Mouse (Mus musculus) G1E (cell line): Measurements from ENCODE around the gene Olfr520. TPM values are rescaled to one million over a fixed set of nuclear protein-coding genes. Genes with fewer than 3 reads are reported as not detected.

Experiments used
- ATAC-seq: 2 replicates; pipeline ENCODE4 v1.8.0; 2016; ENCODE audit warnings: mild to moderate bottlenecking; ENCODE audit not compliant: insufficient number of reproducible peaks, poor library complexity, low FRiP score, severe bottlenecking; ENCODE audit errors: extremely low read depth
- DNase-seq: peaks from one replicate; pipeline ENCODE4 v3.0.0; 2012; ENCODE audit warnings: low spot score
- H3K27me3 ChIP-seq: 2 replicates; pipeline ENCODE4 v1.6.1; 2012; ENCODE audit warnings: mild to moderate bottlenecking, low read length, inconsistent platforms; ENCODE audit not compliant: insufficient read depth
- H3K36me3 ChIP-seq: replicated peaks from 2 replicates; pipeline ENCODE3; 2012; ENCODE audit warnings: mild to moderate bottlenecking, inconsistent platforms
- H3K4me1 ChIP-seq: 2 replicates; pipeline ENCODE4 v1.6.1; 2012; ENCODE audit warnings: low read depth, low read length, inconsistent platforms, mixed read lengths; ENCODE audit not compliant: insufficient read depth
- H3K4me3 ChIP-seq: 2 replicates; pipeline ENCODE4 v1.5.1; 2012; ENCODE audit warnings: low read depth, mild to moderate bottlenecking, inconsistent platforms, low read length, moderate library complexity, mixed read lengths
- H3K9me3 ChIP-seq: replicated peaks from 2 replicates; pipeline ENCODE4 v1.6.1; 2012; ENCODE audit warnings: inconsistent platforms
- CTCF ChIP-seq: IDR thresholded peaks from 2 replicates; pipeline ENCODE4 v1.5.1; 2012; ENCODE audit warnings: low read depth, low read length, inconsistent platforms, mixed read lengths
- GATA1 ChIP-seq: IDR thresholded peaks from 2 replicates; pipeline ENCODE4 v1.6.1; 2012; ENCODE audit warnings: borderline replicate concordance, low read length, inconsistent platforms, mixed read lengths
- GATA2 ChIP-seq: IDR thresholded peaks from 2 replicates; pipeline ENCODE4 v1.6.1; 2012; ENCODE audit warnings: low read depth, low read length, inconsistent platforms, borderline replicate concordance
- POLR2AphosphoS5 ChIP-seq: IDR thresholded peaks from 2 replicates; pipeline ENCODE4 v1.6.1; 2012; ENCODE audit warnings: low read depth, low read length, inconsistent platforms; ENCODE audit not compliant: insufficient replicate concordance
- TAL1 ChIP-seq: conservative IDR thresholded peaks from 2 replicates; pipeline ENCODE4 v1.6.1; 2012; ENCODE audit warnings: low read depth, low read length, inconsistent platforms, mixed read lengths
- polyA plus RNA-seq: library from polyadenylated mRNA; stranded (reverse); fragments of >175 nt; gene quantifications from 2 replicates; pipeline ENCODE4 v1.2.3, GENCODE M21; 2012
- total RNA-seq, 2 experiments: library from RNA; stranded (forward) in 1 of 2; stranded (reverse) in 1 of 2; fragments of 200-1000 nt in 1 of 2; fragments of >200 nt in 1 of 2; fragmentation: Nextera tagmentation in 1 of 2; gene quantifications; 2 replicates each; pipeline ENCODE4 v1.2.3; 2014 to 2017

Olfr520 gene
- total and polyA plus RNA-seq, 3 experiments = 0.11 TPM; not detected in 2

- DNase-seq (no peak), ATAC-seq (no peak)
- TF ChIP-seq TAL1 (no peak), GATA2 (no peak), POLR2AphosphoS5 (no peak), GATA1 (no peak), CTCF (no peak)
- peaks cover 5% of the 10 kb centered on the region; the same call in 1 of the 2 replicates for H3K4me1 ChIP-seq
- no peaks in the 10 kb centered on the region for H3K36me3 ChIP-seq
- H3K27me3 ChIP-seq = peaks cover 5% of the 10 kb centered on the region; the same call in 1 of the 2 replicates
- no peaks in the 10 kb centered on the region for H3K9me3 ChIP-seq
- H3K4me3 ChIP-seq = no peak overlapping the region
Measured at GRCm38 (mm10) chr7:99785553-99785952, 55.5 kb downstream of the Olfr520 start.

Other genes with a start within 250 kb of the Olfr520 start
- gene Rps3, start 246.5 kb upstream of the Olfr520 start, total RNA-seq (2014; fragmentation: Nextera tagmentation) = 437 and 482 TPM in 2 replicates
- 2,538 and 2,989 TPM in 2 replicates for gene Rps3, start 246.5 kb upstream of the Olfr520 start, total RNA-seq (2017)
- gene Rps3, start 246.5 kb upstream of the Olfr520 start, polyA plus RNA-seq = 399 and 541 TPM in 2 replicates
- gene Arrb1, start 194.8 kb upstream of the Olfr520 start, total RNA-seq (2014; fragmentation: Nextera tagmentation) = 73.5 and 108 TPM in 2 replicates
- 73.8 and 84.8 TPM in 2 replicates for gene Arrb1, start 194.8 kb upstream of the Olfr520 start, total RNA-seq (2017)
- 33.4 and 60.6 TPM in 2 replicates for gene Arrb1, start 194.8 kb upstream of the Olfr520 start, polyA plus RNA-seq
- not detected in 2 replicates for gene Tpbgl, start 103.2 kb upstream of the Olfr520 start, total RNA-seq (2014; fragmentation: Nextera tagmentation)
- 0.05 and 0.17 TPM in 2 replicates for gene Tpbgl, start 103.2 kb upstream of the Olfr520 start, total RNA-seq (2017)
- gene Tpbgl, start 103.2 kb upstream of the Olfr520 start, polyA plus RNA-seq = not detected in 2 replicates
- gene Slco2b1, start 18.9 kb upstream of the Olfr520 start, total RNA-seq (2014; fragmentation: Nextera tagmentation) = 0.53 and 1.3 TPM in 2 replicates
- gene Slco2b1, start 18.9 kb upstream of the Olfr520 start, total RNA-seq (2017) = 0.81 and 1.4 TPM in 2 replicates
- 0.02 and 0.19 TPM in 2 replicates for gene Slco2b1, start 18.9 kb upstream of the Olfr520 start, polyA plus RNA-seq
- gene Olfr521, start 33.2 kb downstream of the Olfr520 start, total RNA-seq (2014; fragmentation: Nextera tagmentation) = not detected in 2 replicates
- 0.05 TPM in 1 of 2 replicates, not detected in the other for gene Olfr521, start 33.2 kb downstream of the Olfr520 start, total RNA-seq (2017)
- not detected in 2 replicates for gene Olfr521, start 33.2 kb downstream of the Olfr520 start, polyA plus RNA-seq
- 5.9 and 9.0 TPM in 2 replicates for gene Neu3, start 98.1 kb downstream of the Olfr520 start, total RNA-seq (2014; fragmentation: Nextera tagmentation)
- gene Neu3, start 98.1 kb downstream of the Olfr520 start, total RNA-seq (2017) = 5.9 and 7.2 TPM in 2 replicates
- 6.6 and 6.8 TPM in 2 replicates for gene Neu3, start 98.1 kb downstream of the Olfr520 start, polyA plus RNA-seq
- not detected in 2 replicates for gene Xrra1, start 128.8 kb downstream of the Olfr520 start, total RNA-seq (2014; fragmentation: Nextera tagmentation)
- 0.29 and 0.33 TPM in 2 replicates for gene Xrra1, start 128.8 kb downstream of the Olfr520 start, total RNA-seq (2017)
- 0.17 and 0.18 TPM in 2 replicates for gene Xrra1, start 128.8 kb downstream of the Olfr520 start, polyA plus RNA-seq
- 258 and 259 TPM in 2 replicates for gene Spcs2, start 133.2 kb downstream of the Olfr520 start, total RNA-seq (2014; fragmentation: Nextera tagmentation)
- gene Spcs2, start 133.2 kb downstream of the Olfr520 start, total RNA-seq (2017) = 134 and 148 TPM in 2 replicates
- 77.2 and 85.1 TPM in 2 replicates for gene Spcs2, start 133.2 kb downstream of the Olfr520 start, polyA plus RNA-seq